Mouse (Mus musculus) adrenal gland, adult 8-10 months (tissue): ENCODE results near the gene Hpcal1. TPM values are rescaled to one million over a fixed set of nuclear protein-coding genes. Genes with fewer than 3 reads are reported as not detected.
"Not testable (repeated sequence)": the region's sequence is repeated elsewhere in the genome, so short reads cannot be mapped to it uniquely, and the experiment has no call there.

Source experiments
- DNase-seq: peaks from one replicate; pipeline ENCODE4 v3.0.0; 2022
- total RNA-seq, 4 experiments: library from RNA; stranded (reverse); gene quantifications; 2 replicates each; pipeline ENCODE4 v1.2.4; 2022

Gene Hpcal1
- total RNA-seq, 4 experiments from 2014 or later = 18.8 to 34.0 (median 25.4) TPM

GRCm38 (mm10) chr12:17791111-17791510 lies 100.5 kb downstream of the Hpcal1 start:
- no peak for DNase-seq

DNA sequence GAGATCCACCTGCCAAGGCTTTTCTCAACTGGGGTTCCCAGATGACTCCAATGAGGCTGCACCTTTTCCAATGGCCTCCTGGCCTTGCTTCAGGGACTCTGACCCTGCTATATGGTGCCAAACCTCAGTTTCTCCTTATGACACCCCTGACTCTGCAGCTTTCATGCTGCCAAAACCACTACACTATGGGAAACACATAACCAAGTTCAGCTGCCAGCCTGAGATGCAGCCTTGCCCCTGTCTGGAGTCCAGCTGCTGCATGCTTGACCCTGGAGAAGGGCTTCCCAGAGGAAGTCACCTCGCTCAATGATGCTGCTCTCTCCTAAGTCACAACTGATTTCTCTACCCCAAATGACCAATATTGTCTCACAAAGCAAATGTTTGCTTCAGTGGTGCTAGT lies 102.1 kb downstream of the Hpcal1 start:
- DNase-seq = no peak

GRCm38 (mm10) chr12:17795660-17796278 lies 105.1 kb downstream of the Hpcal1 start:
- DNase-seq = no peak

DNA sequence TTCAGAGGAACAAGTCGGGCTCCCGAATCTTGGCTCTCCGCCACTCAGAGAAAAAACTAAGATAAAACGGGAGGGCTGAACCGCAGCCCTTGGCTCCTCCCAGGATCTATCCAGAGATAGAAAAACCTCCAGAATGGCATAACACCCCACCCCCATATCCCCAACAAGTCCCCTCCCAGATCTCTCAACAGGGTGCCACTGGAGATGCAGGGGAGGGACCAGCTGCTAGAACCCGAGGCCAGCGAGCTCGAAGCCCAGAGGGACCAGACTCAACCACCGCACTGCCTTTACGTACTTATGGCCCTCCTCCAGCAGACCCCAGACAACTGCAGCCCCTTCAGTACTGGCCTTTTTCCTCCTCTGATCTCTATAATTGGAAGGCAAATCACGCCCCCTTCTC lies 107.6 kb downstream of the Hpcal1 start:
- DNase-seq = not testable (repeated sequence)

DNA sequence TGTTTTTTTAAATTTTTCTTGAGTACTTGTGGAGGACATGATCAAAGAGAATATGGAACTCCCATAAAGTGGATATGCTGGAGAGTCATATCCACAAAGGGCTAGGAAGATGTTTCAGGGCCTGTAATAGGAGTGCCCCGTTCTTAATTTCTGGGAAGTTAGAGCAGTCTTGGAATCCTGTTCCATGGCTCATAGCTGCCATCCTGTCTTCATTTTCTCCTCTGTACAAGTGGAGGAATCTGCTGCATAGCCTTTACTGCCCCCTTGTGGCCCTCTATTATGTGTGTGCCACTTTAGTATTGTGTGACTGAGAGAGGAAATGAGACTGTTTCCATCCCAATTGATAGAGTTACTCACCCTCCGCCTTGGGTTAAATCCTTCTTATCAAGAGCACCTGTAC lies 117.9 kb downstream of the Hpcal1 start:
- DNase-seq = peak; percentile 19

- not testable (repeated sequence) for DNase-seq
Measured at GRCm38 (mm10) chr12:17835279-17835678, 144.6 kb downstream of the Hpcal1 start.

Other genes starting within 250 kb of the Hpcal1 start
- 100 to 1,000 TPM; 298 to 415 (median 329) TPM for gene Odc1, start 146.1 kb upstream of the Hpcal1 start, total RNA-seq